Comparison of ENCODE assay signal across 14 mouse cellular contexts in genomic region chr7:73657283-73657682, GRCm38 (mm10).
A peak's percentile ranks its signal among the peaks of the same experiment; 100 is the strongest.
DNase-seq lines count a peak whose midpoint lies in the region; ATAC-seq lines count a peak whose summit lies in the region.
"Had no signal": no experiment of that assay in that cellular context is flagged by ENCODE, and none has a peak within 500 bp of the region (broad histone marks: within the 10 kb centered on the region; RNA-seq: fewer than 3 reads in every experiment).

No protein-coding gene starts in this region.

- peak overlapping the region in 1 of 2 experiments; percentile 0; a peak in 1 of 4 replicates for H3K27ac ChIP-seq in heart, embryonic 14.5 days (replicated peaks in 1 of 2; ENCODE audit: control insufficient read depth in 1 of 2, insufficient read depth in 1 of 2, low read depth in 2 of 2, low read length in 2 of 2)
- H3K27ac ChIP-seq in forebrain, embryonic 10.5 days, result no peak overlapping the region

- peaks cover 0 to 9% of the 10 kb centered on the region in 2 experiments; a peak in 3 of 4 replicates for H3K4me1 ChIP-seq in heart, embryonic 14.5 days (ENCODE audit: control insufficient read depth in 2 of 2, insufficient read depth in 2 of 2, low read length in 2 of 2)
- H3K4me1 ChIP-seq in forebrain, embryonic 10.5 days, result no peaks in the 10 kb centered on the region

- no peak overlapping the region for H3K4me2 ChIP-seq in heart, embryonic 14.5 days (ENCODE audit: low read length)

- no peaks in the 10 kb centered on the region for H3K9me3 ChIP-seq in heart, embryonic 14.5 days (ENCODE audit: control insufficient read depth, low read length)
- H3K9me3 ChIP-seq in forebrain, embryonic 10.5 days, result no peaks in the 10 kb centered on the region

- no peak overlapping the region; the same call in 1 of the 2 replicates for H3K9ac ChIP-seq in heart, embryonic 14.5 days (ENCODE audit: low read length)

- H3K36me3 ChIP-seq in heart, embryonic 14.5 days (ENCODE audit: control insufficient read depth, insufficient read depth, low read length), result no peaks in the 10 kb centered on the region
- no peaks in the 10 kb centered on the region for H3K36me3 ChIP-seq in forebrain, embryonic 10.5 days (replicated peaks)

- 19% methylated on average over 7 of the region's 7 CpGs for WGBS in heart, embryonic 14.5 days
- 85% methylated on average over 7 of the region's 7 CpGs for WGBS in forebrain, embryonic 10.5 days

- no peak overlapping the region for H3K4me3 ChIP-seq in heart, embryonic 14.5 days (ENCODE audit: control insufficient read depth in 1 of 2, insufficient read depth in 1 of 2, low read depth in 1 of 2, low read length in 2 of 2)
- no peak overlapping the region for H3K4me3 ChIP-seq in forebrain, embryonic 10.5 days

- DNase-seq in adrenal gland, adult 2 months, result peak; percentile 26
- DNase-seq in adrenal gland, adult 18-20 months (ENCODE audit: low spot score in 2 of 2), result no peak
- DNase-seq in adrenal gland, adult 8-10 months, result peak; percentile 21
- DNase-seq in kidney, postnatal 10 days, result peak; percentile 74
- no peak for DNase-seq in forebrain, embryonic 10.5 days (ENCODE audit: extremely low spot score, low spot score)
- DNase-seq in spleen, postnatal 4 days (ENCODE audit: low spot score in 2 of 2), result no peak
- DNase-seq in gastrocnemius, postnatal 4 days (ENCODE audit: low spot score in 2 of 2), result no peak
- DNase-seq: cerebellum, adult 2 months; layer of hippocampus, postnatal 36 days; liver; right cerebral cortex, postnatal 25 days; thymus, postnatal 25 days had no signal

- ATAC-seq in heart, embryonic 14.5 days (ENCODE audit: insufficient number of reproducible peaks, insufficient read depth, low FRiP score, low read depth), result peak; percentile 77
- ATAC-seq: hindbrain, embryonic 16.5 days had no signal

- H3K27me3 ChIP-seq in heart, embryonic 14.5 days (ENCODE audit: control insufficient read depth, insufficient read depth, low read length), result no peaks in the 10 kb centered on the region
- peaks cover 7% of the 10 kb centered on the region; the same call in 1 of the 2 replicates for H3K27me3 ChIP-seq in forebrain, embryonic 10.5 days (ENCODE audit: poor library complexity, severe bottlenecking)

Comparison
In these comparisons a context has a peak if more than half of its experiments do, and no peak if none do; other contexts are left out.
1. DNase-seq: peak in adrenal gland, adult 2 months (single experiment), adrenal gland, adult 8-10 months (single experiment) and kidney, postnatal 10 days (single experiment); none in adrenal gland, adult 18-20 months (0 of 2), forebrain, embryonic 10.5 days (single experiment), spleen, postnatal 4 days (0 of 2) and gastrocnemius, postnatal 4 days (0 of 2).